Mouse (Mus musculus): ENCODE measurements around the gene Carhsp1.

DNA sequence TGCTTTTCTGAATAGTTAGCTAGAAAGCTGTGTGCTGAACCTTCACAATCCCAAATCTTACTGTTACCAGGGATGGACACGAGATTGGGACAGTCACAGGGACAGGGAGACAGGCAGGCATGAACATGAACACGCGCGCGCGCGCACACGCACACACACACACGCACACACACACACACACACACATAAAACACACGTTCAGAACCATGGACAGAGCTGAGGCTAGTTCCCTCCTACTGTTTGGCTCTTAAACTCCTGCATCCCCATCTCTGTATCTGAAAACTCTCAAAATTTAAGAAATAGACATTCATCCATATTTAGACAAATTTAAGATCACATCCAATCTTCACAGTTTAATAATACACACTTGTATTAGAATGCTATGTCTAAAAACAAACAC is 45.8 kb upstream of the Carhsp1 start:
- no peak for TF ChIP-seq POLR2A (IDR thresholded peaks at IDR 0.05; ENCODE audit: control insufficient read depth in 1 of 2, insufficient read depth in 1 of 2, low read depth in 1 of 2, low read length in 2 of 2, poor library complexity in 1 of 2)
- no peak for TF ChIP-seq USF1 (IDR thresholded peaks at IDR 0.05; ENCODE audit: low read depth, low read length)
- TF ChIP-seq MEF2A (IDR thresholded peaks at IDR 0.05; ENCODE audit: extremely low read depth, insufficient replicate concordance, low read depth, low read length, poor library complexity, severe bottlenecking): no peak
- TF ChIP-seq CTCF (IDR thresholded peaks at IDR 0.05 in 2 of 3, conservative IDR thresholded peaks at IDR 0.05 in 1 of 3; ENCODE audit: control insufficient read depth in 1 of 3, insufficient read depth in 1 of 3, low read depth in 2 of 3, low read length in 3 of 3, poor library complexity in 1 of 3, severe bottlenecking in 1 of 3): no peak
- no peak for TF ChIP-seq E2F4 (IDR thresholded peaks at IDR 0.05; ENCODE audit: borderline replicate concordance, low read depth, low read length)
- TF ChIP-seq POLR2AphosphoS2 (IDR thresholded peaks at IDR 0.05; ENCODE audit: low read length): no peak
- no peak for TF ChIP-seq MAFK (IDR thresholded peaks at IDR 0.05; ENCODE audit: borderline replicate concordance, low read depth, low read length)
- TF ChIP-seq ZKSCAN1 (IDR thresholded peaks at IDR 0.05; ENCODE audit: low read depth, low read length): no peak
- no peak for TF ChIP-seq GABPA (IDR thresholded peaks at IDR 0.05; ENCODE audit: low read depth, low read length)
- TF ChIP-seq MAX (IDR thresholded peaks at IDR 0.05; ENCODE audit: low read length): no peak

Measured in MEL (cell line).